Comparison of ENCODE assay signal across 8 mouse cellular contexts in genomic region chr10:79908167-79909091, GRCm38 (mm10). TPM values are rescaled to one million over a fixed set of nuclear protein-coding genes. Genes with fewer than 3 reads are reported as not detected.
DNase-seq lines count a peak whose midpoint lies in the region; ATAC-seq lines count a peak whose summit lies in the region.

TSS of gene Med16 (minus strand) at chr10:79908923.

- peak within 1 kb of the TSS; percentile 68 for H3K4me2 ChIP-seq in heart, embryonic 13.5 days
- peak within 1 kb of the TSS; percentile 72 for H3K4me2 ChIP-seq in liver, embryonic 12.5 days
- H3K4me2 ChIP-seq in stomach, embryonic 15.5 days: peak within 1 kb of the TSS; percentile 54

- peaks cover 70% of the 10 kb centered on the region for H3K36me3 ChIP-seq in heart, embryonic 13.5 days
- H3K36me3 ChIP-seq in liver, embryonic 12.5 days: peaks cover 68% of the 10 kb centered on the region
- peaks cover 45% of the 10 kb centered on the region for H3K36me3 ChIP-seq in stomach, embryonic 15.5 days

- peaks cover 15% of the 10 kb centered on the region for H3K4me1 ChIP-seq in heart, embryonic 13.5 days
- peaks cover 46% of the 10 kb centered on the region for H3K4me1 ChIP-seq in liver, embryonic 12.5 days
- H3K4me1 ChIP-seq in stomach, embryonic 15.5 days: peaks cover 9% of the 10 kb centered on the region

- no peaks in the 10 kb centered on the region for H3K9me3 ChIP-seq in heart, embryonic 13.5 days
- no peaks in the 10 kb centered on the region for H3K9me3 ChIP-seq in liver, embryonic 12.5 days (replicated peaks)
- no peaks in the 10 kb centered on the region for H3K9me3 ChIP-seq in stomach, embryonic 15.5 days

- peak within 1 kb of the TSS; percentile 94 for H3K9ac ChIP-seq in heart, embryonic 13.5 days
- peak within 1 kb of the TSS; percentile 91 for H3K9ac ChIP-seq in liver, embryonic 12.5 days
- peak within 1 kb of the TSS; percentile 98 for H3K9ac ChIP-seq in stomach, embryonic 15.5 days

- peak; percentile 98 for DNase-seq in CD4-positive helper T cell, adult 2 months (ENCODE audit: low read depth, low spot score)
- DNase-seq in brain, embryonic 18.5 days (ENCODE audit: low read depth, low spot score): peak; percentile 89
- peak; percentile 98 for DNase-seq in kidney, postnatal 10 days
- DNase-seq in natural killer cell, adult 2 months (ENCODE audit: low spot score in 2 of 2): peak; percentile 99

- no peaks in the 10 kb centered on the region for H3K27me3 ChIP-seq in heart, embryonic 13.5 days (replicated peaks)
- H3K27me3 ChIP-seq in liver, embryonic 12.5 days (replicated peaks): no peaks in the 10 kb centered on the region
- H3K27me3 ChIP-seq in stomach, embryonic 15.5 days (replicated peaks): no peaks in the 10 kb centered on the region

- peak; percentile 86 for ATAC-seq in erythroid progenitor cell, adult 5-6 weeks (replicated peaks; ENCODE audit: low FRiP score, poor library complexity, severe bottlenecking)
- peak; percentile 96 for ATAC-seq in heart, embryonic 13.5 days (ENCODE audit: extremely low read depth, insufficient number of reproducible peaks, low FRiP score, low TSS enrichment)
- peak; percentile 91 for ATAC-seq in liver, embryonic 12.5 days
- ATAC-seq in stomach, embryonic 15.5 days (ENCODE audit: insufficient read depth, low FRiP score, low read depth): peak; percentile 95

- peak within 1 kb of the TSS; percentile 71 for H3K4me3 ChIP-seq in heart, embryonic 13.5 days
- peak within 1 kb of the TSS; percentile 84 for H3K4me3 ChIP-seq in liver, embryonic 12.5 days
- peak within 1 kb of the TSS; percentile 71 for H3K4me3 ChIP-seq in stomach, embryonic 15.5 days (replicated peaks)

- peak within 1 kb of the TSS; percentile 92 for H3K27ac ChIP-seq in heart, embryonic 13.5 days (replicated peaks)
- H3K27ac ChIP-seq in liver, embryonic 12.5 days: peak within 1 kb of the TSS; percentile 98
- H3K27ac ChIP-seq in stomach, embryonic 15.5 days: peak within 1 kb of the TSS; percentile 97

- WGBS in heart, embryonic 13.5 days: 1% methylated on average over 52 of the region's 52 CpGs
- 3% methylated on average over 51 of the region's 52 CpGs for WGBS in liver, embryonic 12.5 days (ENCODE audit: insufficient replicate concordance)
- 2% methylated on average over 52 of the region's 52 CpGs for WGBS in stomach, embryonic 15.5 days

RNA-seq across cellular contexts. Expression of gene Med16, which starts in this region (rescaled TPM):
- total RNA-seq in erythroid progenitor cell, adult 5-6 weeks (2015; ENCODE audit: low replicate concordance): 5.9 and 17.7 TPM in 2 replicates
- total RNA-seq in erythroid progenitor cell, adult 5-6 weeks (2017; ENCODE audit: low replicate concordance): 8.0 and 9.1 TPM in 2 replicates
- polyA plus RNA-seq in heart, embryonic 13.5 days (2015; fragmentation: Nextera tagmentation; extraction: Ambion mirVana): 41.8 and 42.1 TPM in 2 replicates
- 26.6 and 27.4 TPM in 2 replicates for polyA plus RNA-seq in liver, embryonic 12.5 days (2016; fragmentation: Nextera tagmentation; extraction: Ambion mirVana)
- 43.6 and 47.8 TPM in 2 replicates for polyA plus RNA-seq in stomach, embryonic 15.5 days (2015; fragmentation: Nextera tagmentation; extraction: Ambion mirVana)

Comparison
In these comparisons a context has a peak if more than half of its experiments do, and no peak if none do; other contexts are left out.
1. Peak in every context shown above with its lines: DNase-seq, ATAC-seq, H3K4me3 ChIP-seq and H3K27ac ChIP-seq.